Mouse (Mus musculus): ENCODE data around the gene Abi2. TPM values are rescaled to one million over a fixed set of nuclear protein-coding genes. Genes with fewer than 3 reads are reported as not detected.
"Not testable (repeated sequence)": the region's sequence is repeated elsewhere in the genome, so short reads cannot be mapped to it uniquely, and the experiment has no call there.

The Abi2 gene
- total RNA-seq, 2 experiments from 2014 or later, result 352 to 374 TPM

- no peak for TF ChIP-seq CTCF (IDR thresholded peaks at IDR 0.05)
- Histone ChIP-seq H3K27ac (no peak overlapping the region), H3K4me3 (no peak overlapping the region)
- intact Hi-C loops (cut with DNase I), result no loop called here
- DNase-seq (ENCODE audit: extremely low spot score in 1 of 2, low spot score in 2 of 2), result no peak
Measured at GRCm38 (mm10) chr1:60431531-60431930, 22.1 kb downstream of the Abi2 start.

DNA sequence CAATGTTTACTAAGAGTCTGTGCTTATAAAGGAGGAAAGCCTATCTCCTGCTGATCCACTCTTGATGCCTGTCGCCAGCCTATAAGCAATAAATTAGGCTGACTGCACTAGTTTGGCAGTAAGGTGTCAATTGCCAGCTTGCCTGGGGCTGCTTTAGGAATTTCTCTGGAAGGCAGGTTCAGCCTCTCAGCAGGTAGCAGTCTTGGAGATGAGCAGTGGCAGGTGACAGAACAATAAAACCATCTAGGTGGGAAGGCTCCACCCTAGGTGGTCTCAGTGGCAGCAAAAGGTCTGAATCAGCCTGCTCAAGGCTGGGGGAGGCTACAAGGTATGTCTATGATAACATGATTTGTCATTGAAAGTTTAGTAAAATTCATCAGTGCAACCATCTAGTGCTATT is 23.1 kb downstream of the Abi2 start:
- no peak overlapping the region for H3K27ac ChIP-seq
- TF ChIP-seq CTCF (IDR thresholded peaks at IDR 0.05), result no peak
- no peak for DNase-seq (ENCODE audit: extremely low spot score in 1 of 2, low spot score in 2 of 2)
- no peak overlapping the region for H3K4me3 ChIP-seq
- intact Hi-C loops (cut with DNase I), result no loop called here

GRCm38 (mm10) chr1:60441438-60441837 is 32.0 kb downstream of the Abi2 start:
- H3K27ac ChIP-seq; H3K4me3 ChIP-seq; intact Hi-C loops (cut with DNase I); DNase-seq (ENCODE audit: extremely low spot score in 1 of 2, low spot score in 2 of 2): not testable (repeated sequence)
- TF ChIP-seq CTCF (IDR thresholded peaks at IDR 0.05), result peak; percentile 14

DNA sequence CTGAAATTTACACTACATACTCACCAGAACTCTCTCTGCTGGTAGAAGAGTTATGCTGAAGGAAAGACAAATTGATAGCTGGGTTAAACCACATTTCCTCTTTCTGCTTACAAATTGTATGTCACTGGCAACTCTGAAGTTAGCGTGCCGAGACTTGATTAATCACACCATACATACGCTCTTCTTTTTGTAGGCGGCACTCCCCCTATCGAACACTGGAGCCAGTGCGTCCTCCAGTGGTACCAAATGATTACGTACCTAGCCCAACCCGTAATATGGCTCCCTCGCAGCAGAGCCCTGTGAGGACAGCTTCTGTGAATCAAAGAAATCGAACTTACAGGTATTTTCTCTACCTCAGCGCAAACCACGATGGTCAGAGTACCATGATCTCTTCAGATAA is 37.6 kb downstream of the Abi2 start:
- Histone ChIP-seq H3K4me3 (no peak overlapping the region), H3K27ac (no peak overlapping the region)
- TF ChIP-seq CTCF (IDR thresholded peaks at IDR 0.05), result peak; percentile 15
- no peak for DNase-seq (ENCODE audit: extremely low spot score in 1 of 2, low spot score in 2 of 2)
- intact Hi-C loops (cut with DNase I), result no loop called here

DNA sequence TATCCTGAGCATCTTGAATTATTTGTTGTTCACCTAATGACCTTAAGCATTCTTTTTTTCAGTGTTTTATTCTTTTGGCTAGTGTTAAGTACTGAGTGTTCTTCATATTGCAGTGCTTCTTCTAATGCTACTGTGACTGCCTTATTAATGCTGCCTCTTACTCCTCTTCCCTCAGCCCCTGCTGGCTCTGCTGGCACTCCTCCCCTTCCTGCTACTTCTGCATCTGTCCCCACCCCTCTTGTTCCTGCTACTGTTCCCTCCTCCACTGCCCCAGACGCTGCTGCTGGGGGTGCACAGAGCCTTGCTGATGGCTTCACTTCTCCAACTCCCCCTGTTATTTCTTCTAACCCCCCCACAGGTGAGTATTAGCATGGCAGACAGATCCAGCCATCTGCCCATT is 40.5 kb downstream of the Abi2 start:
- no peak; the same call in 1 of the 2 replicates for TF ChIP-seq CTCF (IDR thresholded peaks at IDR 0.05)
- H3K4me3 ChIP-seq, result no peak overlapping the region
- intact Hi-C loops (cut with DNase I), result no loop called here
- DNase-seq (ENCODE audit: extremely low spot score in 1 of 2, low spot score in 2 of 2), result no peak
- no peak overlapping the region for H3K27ac ChIP-seq

- Histone ChIP-seq H3K27ac (no peak overlapping the region), H3K4me3 (no peak overlapping the region)
- intact Hi-C loops (cut with DNase I), result no loop called here
- no peak for TF ChIP-seq CTCF (IDR thresholded peaks at IDR 0.05)
- no peak for DNase-seq (ENCODE audit: extremely low spot score in 1 of 2, low spot score in 2 of 2)
Measured at GRCm38 (mm10) chr1:60460623-60461022, 51.2 kb downstream of the Abi2 start.

GRCm38 (mm10) chr1:60469491-60469890 is 60.1 kb downstream of the Abi2 start:
- no peak overlapping the region for H3K4me3 ChIP-seq
- DNase-seq (ENCODE audit: extremely low spot score in 1 of 2, low spot score in 2 of 2), result no peak
- H3K27ac ChIP-seq, result peak overlapping the region; percentile 64
- intact Hi-C loops (cut with DNase I), result no loop called here
- TF ChIP-seq CTCF (IDR thresholded peaks at IDR 0.05), result no peak; the same call in none of the 2 replicates

DNA sequence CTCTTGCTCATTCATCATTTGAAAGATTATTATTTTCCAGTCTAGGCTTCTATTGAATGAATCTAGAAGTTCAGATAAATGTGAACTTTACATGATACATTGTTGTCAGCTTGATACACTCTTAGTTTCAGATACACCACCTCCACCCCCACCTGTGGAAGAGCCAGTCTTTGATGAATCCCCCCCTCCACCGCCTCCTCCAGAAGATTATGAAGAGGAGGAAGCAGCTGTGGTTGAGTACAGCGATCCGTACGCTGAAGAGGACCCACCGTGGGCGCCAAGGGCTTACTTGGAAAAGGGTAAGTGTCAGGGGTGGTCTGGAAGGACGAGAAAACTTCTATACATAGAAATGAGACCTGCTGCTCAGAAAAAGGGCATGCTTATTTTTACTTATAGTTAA is 61.1 kb downstream of the Abi2 start:
- no peak for DNase-seq (ENCODE audit: extremely low spot score in 1 of 2, low spot score in 2 of 2)
- intact Hi-C loops (cut with DNase I), result no loop called here
- Histone ChIP-seq H3K4me3 (no peak overlapping the region), H3K27ac (no peak overlapping the region; the same call in 1 of the 2 replicates)
- TF ChIP-seq CTCF (IDR thresholded peaks at IDR 0.05), result no peak

GRCm38 (mm10) chr1:60481561-60481960 is 72.1 kb downstream of the Abi2 start:
- TF ChIP-seq CTCF (IDR thresholded peaks at IDR 0.05), result no peak
- no peak for DNase-seq (ENCODE audit: extremely low spot score in 1 of 2, low spot score in 2 of 2)
- Histone ChIP-seq H3K27ac (no peak overlapping the region), H3K4me3 (no peak overlapping the region)
- intact Hi-C loops (cut with DNase I), result no loop called here

DNA sequence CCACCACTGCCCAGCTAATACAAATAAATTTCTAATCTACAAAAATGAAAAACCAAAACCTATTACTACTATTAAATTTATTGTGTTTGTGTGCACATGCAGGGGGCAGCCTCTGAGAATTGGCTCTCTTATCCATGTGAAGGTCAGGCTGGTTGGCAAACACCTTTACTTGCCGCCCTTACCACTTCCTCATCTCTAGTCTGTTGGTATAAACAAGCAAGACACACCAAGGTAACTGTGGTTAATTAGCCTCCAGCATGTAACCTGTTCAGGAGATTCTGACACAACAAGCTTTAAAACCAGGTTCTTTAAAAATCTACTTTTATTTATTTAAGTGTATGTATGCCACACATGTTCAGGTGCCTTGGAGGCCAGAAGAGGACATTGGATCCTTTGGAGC is 73.5 kb downstream of the Abi2 start:
- no peak for DNase-seq (ENCODE audit: extremely low spot score in 1 of 2, low spot score in 2 of 2)
- no peak overlapping the region for H3K4me3 ChIP-seq
- intact Hi-C loops (cut with DNase I), result no loop called here
- H3K27ac ChIP-seq, result no peak overlapping the region
- TF ChIP-seq CTCF (IDR thresholded peaks at IDR 0.05), result no peak

DNA sequence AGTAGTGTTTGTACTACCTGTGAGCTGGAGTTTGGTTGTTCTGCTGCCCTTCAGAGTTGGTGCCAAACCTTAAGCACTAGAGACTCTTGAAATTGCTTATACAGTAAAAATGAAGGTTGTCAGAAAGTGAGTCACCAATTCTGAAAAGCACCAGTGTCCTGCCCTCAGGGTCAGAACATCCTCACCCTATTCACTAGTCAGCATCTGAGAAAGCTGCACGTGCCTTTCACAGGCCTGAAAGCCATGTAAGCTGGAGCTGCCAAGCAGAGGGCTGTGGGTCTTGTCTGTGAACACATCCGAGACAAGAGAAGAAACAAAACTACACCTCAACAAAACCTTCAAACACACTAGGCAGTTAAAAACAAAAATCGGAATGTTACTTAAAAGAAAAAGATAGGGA is 76.2 kb downstream of the Abi2 start:
- intact Hi-C loops (cut with DNase I), result loop anchor here (5.0 kb wide), 2 partner anchors 362 to 377 kb away; no protein-coding TSS in a partner anchor
- DNase-seq (ENCODE audit: extremely low spot score in 1 of 2, low spot score in 2 of 2), result no peak
- no peak overlapping the region for H3K4me3 ChIP-seq
- TF ChIP-seq CTCF (IDR thresholded peaks at IDR 0.05), result no peak
- no peak overlapping the region for H3K27ac ChIP-seq

- peak; percentile 26 to 35 for DNase-seq (ENCODE audit: extremely low spot score in 1 of 2, low spot score in 2 of 2)
- intact Hi-C loops (cut with DNase I), result loop anchor here (5.0 kb wide), 2 partner anchors 359 to 374 kb away; no protein-coding TSS in a partner anchor
- Histone ChIP-seq H3K4me3 (no peak overlapping the region), H3K27ac (peak overlapping the region; percentile 42)
- TF ChIP-seq CTCF (IDR thresholded peaks at IDR 0.05), result no peak
Measured at GRCm38 (mm10) chr1:60488635-60489034, 79.2 kb downstream of the Abi2 start.

GRCm38 (mm10) chr1:60489660-60490059 is 80.2 kb downstream of the Abi2 start:
- TF ChIP-seq CTCF (IDR thresholded peaks at IDR 0.05), result no peak
- intact Hi-C loops (cut with DNase I), result loop anchor here (5.0 kb wide), 2 partner anchors 358 to 373 kb away; no protein-coding TSS in a partner anchor
- no peak overlapping the region for H3K4me3 ChIP-seq
- no peak for DNase-seq (ENCODE audit: extremely low spot score in 1 of 2, low spot score in 2 of 2)
- H3K27ac ChIP-seq, result no peak overlapping the region; the same call in 1 of the 2 replicates
